Mouse (Mus musculus): ENCODE data around the gene Vmn1r126.
"Not testable (repeated sequence)": the region's sequence is repeated elsewhere in the genome, so short reads cannot be mapped to it uniquely, and the experiment has no call there.

Vmn1r126 gene

DNA sequence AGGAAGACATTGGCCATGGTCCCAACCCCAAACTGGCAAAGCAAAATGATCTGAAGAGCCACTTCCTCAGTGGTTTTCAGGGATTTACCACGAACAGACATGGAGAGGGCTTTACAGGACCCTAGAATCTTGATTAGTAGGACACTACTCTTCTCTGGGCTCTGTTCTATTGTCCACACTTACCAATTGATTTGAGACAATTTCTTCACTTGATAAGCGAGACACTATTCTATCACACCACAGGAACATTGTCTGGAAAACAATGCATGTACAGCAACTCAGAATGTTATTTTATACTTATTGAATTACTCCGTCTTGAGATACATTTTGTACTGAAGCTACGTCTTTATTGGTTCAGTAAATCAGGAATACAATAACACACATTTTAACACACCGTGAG, at the start of gene Vmn1r126:
Gene Vmn1r126, minus strand, starts transcription at position 101 of the 400 bp plus-strand sequence.
- in situ Hi-C loops (cut with MboI; ENCODE audit: low sequenced_read_pairs): not testable (repeated sequence)

DNA sequence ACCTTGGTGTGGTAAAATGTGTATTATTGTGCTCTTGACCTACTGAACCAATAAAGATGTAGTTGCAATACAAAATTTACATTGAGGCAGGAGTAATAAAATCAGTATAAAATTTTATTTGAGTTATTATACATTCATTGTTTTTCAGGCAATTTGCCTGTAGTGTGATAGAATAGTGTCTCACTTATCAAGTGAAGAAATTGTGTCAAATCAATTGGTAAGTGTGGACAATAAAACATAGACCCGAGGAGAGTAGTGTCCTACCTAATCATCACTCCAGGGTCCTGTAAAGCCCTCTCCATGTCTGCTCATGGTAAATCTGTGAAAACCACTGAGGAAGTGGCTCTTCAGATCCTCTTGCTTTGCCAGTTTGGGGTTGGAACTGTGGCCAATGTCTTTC, 47.8 kb upstream of the Vmn1r126 start, which contains the start of gene Vmn1r128:
Gene Vmn1r128, plus strand, starts transcription at position 301 of the 400 bp plus-strand sequence.
- in situ Hi-C loops (cut with MboI; ENCODE audit: low sequenced_read_pairs): not testable (repeated sequence)

DNA sequence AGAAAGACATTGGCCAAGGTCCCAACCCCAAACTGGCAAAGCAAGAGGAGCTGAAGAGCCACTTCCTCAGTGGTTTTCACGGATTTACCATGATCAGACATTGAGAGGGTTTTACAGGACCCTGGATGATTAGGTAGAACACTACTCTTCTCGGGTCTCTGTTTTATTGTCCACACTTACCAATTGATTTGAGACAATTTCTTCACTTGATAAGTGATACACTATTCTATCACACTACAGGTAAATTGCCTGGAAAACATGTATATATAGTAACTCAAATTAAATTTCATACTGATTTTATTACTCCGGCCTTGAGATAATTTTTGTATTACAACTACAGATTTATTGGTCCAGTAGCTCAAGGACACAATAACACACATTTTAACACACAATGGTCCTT, 18.5 kb upstream of the Vmn1r126 start, which contains the start of gene Vmn1r127:
Gene Vmn1r127, minus strand, starts transcription at position 101 of the 400 bp plus-strand sequence.
- in situ Hi-C loops (cut with MboI; ENCODE audit: low sequenced_read_pairs): not testable (repeated sequence)

DNA sequence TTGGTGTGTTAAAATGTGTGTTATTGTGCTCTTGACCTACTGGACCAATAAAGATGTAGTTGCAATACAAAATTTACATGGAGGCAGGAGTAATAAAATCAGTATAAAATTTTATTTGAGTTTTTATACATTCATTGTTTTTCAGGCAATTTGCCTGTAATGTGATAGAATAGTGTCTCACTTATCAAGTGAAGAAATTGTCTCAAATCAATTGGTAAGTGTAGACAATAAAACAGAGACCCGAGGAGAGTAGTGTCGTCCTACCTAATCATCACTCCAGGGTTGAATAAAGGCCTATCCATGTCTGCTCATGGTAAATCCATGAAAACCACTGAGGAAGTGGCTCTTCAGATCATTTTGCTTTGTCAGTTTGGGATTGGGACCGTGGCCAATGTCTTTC, 29.4 kb downstream of the Vmn1r126 start, which contains the start of gene Vmn1r125:
Gene Vmn1r125, plus strand, starts transcription at position 301 of the 400 bp plus-strand sequence.
- in situ Hi-C loops (cut with MboI; ENCODE audit: low sequenced_read_pairs): not testable (repeated sequence)

DNA sequence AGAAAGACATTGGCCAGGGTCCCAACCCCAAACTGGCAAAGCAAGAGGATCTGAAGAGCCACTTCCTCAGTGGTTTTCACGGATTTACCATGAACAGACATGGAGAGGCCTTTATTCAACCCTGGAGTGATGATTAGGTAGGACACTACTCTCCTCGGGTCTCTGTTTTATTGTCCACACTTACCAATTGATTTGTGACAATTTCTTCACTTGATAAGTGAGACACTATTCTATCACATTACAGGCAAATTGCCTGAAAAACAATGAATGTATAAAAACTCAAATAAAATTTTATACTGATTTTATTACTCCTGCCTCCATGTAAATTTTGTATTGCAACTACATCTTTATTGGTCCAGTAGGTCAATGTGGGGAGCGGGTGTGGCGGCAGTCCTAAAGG, 40.8 kb downstream of the Vmn1r126 start, which contains the start of gene Vmn1r124:
Gene Vmn1r124, minus strand, starts transcription at position 101 of the 400 bp plus-strand sequence.
- in situ Hi-C loops (cut with MboI; ENCODE audit: low sequenced_read_pairs): not testable (repeated sequence)

Measured in CH12F3 (cell line).